Mouse (Mus musculus) mesoderm, embryonic 11.5 days (tissue): ENCODE results near the gene Zdhhc6.

Experiments used
- DNase-seq: peaks from one replicate; pipeline ENCODE4 v3.0.0-alpha.2; 2012; ENCODE audit warnings: low read depth, low spot score

Zdhhc6 gene

DNA sequence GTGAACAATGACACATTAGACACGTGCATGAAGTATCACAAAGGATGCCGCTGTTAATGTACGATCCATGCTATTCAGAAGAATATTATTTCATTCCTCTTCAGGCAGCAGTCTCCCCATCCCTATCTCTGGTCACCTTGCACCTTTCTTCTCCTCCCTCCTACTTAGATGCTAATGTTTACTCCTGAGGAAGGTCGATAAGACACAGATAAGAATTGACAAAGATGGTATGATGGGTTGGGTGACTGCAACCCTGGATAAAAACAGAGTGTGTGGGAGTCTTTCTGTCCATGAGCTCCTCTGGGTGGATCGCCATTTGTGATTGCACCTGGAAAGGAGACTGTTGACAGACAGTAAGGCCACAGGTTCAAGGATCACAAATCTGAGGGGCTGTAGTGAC, 57.3 kb downstream of the Zdhhc6 start:
- no peak for DNase-seq

DNA sequence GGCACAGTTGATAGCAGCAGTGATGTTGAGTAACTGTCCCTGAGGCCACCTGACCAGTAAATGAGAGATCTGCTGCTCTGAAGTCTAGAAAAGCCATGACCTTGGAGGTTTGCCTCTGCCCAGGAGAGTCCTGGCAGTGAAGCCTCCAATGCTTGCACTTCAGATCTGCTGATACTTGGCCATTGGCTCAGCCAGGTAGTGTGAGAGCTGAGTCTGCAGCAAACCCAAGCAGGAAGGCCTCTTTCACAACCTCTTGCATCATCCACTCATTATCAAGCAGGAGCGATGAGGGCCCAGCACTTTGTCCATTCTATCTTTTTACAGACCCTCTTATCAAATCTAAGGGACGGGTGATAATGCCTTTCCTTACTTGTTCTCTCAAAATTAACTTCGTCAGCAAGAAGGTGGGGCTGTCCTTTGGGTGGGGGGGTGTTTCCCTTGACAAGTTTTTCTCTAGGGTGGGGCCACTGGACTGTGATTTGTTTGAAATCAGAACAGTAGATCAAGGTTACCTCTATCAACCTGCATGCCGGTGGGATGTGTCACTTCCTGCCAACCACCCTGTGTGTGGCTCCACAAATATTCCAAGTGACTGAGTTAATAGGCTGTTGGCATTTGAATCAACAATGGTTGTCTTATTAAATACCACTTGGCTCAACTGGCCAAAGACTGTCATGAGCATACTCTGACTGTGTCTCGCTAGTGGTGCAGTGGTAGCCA, 58.0 kb downstream of the Zdhhc6 start:
- DNase-seq = no peak

DNA sequence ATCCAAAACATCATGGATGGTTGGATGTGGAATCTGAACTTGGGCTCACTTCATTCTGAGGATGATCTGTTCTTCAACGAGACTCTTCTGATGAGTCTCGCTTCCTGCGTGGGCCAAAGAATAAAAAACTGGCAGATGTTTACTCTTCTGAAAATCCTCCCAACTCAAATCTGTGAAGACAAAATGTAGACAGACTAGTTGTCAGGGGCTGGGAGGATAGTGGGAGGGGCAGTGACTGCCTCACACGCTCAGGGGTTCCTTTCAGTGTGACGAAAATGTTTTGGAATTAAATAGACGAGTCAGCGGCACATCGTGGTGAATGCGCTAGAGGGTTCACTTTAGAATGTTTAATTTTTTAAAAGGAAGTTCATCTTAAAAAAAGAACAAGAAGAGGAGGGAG, 59.7 kb downstream of the Zdhhc6 start:
- no peak for DNase-seq

DNA sequence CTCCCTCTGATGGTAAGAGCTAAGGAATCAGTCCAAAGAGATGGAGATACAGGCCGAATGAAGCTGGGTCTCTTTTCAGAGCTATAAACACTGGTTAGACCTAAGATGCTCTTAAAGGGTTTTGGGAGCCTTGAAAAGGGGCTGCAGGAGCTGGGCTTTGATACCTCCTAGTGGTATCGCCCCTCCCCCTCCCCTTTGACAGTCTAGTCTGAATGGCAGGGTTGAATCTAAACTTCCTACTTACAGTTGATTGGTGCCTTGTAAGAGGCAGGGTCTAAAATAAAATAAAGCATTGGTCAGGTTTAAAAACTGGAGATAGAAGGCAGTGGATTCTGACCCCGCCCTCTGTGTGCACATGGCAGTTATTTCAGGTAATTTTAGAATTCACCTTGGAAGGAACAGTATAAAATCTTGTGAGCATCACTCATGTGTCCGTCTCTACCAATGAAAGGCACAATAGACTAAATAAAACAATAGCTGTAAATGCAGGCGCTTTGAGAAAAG, 61.3 kb downstream of the Zdhhc6 start:
- peak; percentile 38 for DNase-seq

DNA sequence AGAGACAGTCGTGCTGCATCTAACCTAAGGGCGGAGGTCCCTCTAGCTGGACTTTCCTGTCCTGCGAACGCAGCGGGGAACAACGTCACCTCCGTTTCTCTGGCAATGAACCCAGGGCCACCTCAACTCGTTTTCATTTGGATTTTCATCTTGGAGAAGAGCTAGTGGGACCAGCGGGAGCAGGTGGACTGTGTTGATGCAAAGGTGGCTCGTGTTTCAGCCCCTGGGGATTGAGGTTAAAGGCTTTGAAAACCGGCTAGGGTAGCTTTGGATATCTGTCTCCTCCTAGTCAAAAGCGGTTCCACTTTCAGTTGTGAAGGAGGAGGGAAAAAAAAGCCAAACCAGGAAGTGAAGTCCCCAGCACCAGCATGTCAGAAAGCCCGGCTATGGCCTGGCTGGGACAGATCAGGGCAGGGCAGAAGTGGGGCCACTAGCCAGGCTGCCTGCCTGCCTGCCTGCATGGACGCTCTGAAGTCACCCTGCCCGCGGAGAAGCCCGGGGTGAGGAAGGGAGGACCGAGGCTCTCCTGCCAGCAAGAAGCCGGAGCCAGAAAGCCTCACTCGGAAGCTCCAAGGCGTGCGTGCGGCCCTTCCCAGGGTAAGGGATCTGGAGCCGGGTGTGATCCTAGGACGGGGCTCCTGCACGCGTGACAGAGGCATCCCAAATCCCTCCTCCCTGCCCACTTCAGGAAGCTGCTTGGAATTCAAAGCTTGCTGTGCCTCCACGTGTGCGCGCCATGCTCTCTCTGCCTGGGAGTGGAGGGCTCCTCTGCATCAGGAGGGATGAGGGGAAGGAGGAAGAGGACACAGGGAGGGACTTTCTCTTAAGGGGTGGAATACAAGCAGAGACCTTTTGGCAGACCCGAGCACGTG, 62.0 kb downstream of the Zdhhc6 start:
- peak; percentile 58 for DNase-seq

DNA sequence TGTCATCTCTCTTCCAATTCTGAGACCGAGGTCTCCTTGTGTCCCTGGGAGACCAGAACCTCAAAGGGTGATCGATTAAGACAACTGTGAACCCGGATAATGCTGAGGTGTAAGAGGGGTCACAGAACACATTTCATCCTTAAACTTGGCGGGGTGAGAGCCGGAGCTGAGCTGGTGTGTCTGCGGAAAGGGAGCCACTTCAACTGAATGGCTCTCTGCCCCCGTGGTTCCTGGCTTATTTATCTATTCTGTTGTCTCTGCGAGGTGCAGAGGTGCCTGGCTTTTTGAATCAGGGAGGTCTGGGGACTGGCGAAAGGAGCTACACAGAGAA, 62.6 kb downstream of the Zdhhc6 start:
- no peak for DNase-seq

DNA sequence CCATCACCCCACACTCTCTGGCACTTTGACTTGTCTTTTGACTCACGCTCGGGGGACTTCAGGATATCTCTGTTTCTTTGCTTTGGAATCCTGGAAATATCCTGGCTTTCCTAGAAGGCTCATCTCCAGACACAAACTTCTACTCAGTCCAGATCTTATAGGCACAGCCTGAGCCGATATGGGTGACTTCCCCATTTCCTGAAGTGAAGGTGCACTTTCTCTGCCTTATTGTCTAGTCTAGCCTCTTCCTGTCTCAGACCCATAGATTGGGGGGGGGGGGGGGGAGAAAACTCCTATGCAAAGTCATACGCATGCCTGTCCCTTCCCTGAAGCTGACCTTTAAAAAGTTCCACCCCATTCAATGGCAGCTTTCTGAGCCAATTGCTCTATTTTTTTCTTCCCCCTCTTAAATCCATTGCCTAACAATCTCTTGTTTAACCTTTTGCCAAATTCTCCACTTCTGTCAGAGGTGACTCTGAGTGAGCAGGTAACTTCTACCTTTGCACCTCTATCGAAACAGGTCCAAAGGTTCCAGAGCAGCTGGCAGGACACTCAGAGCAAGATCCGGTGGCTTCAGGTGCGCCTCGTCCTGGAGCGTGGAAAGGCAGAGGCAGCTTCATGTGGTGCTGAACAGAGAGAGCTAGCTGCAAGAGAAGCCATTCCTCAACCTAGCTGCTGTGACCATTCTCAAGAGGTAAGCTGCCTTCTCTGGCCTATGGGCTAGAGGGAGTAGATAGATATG, 64.3 kb downstream of the Zdhhc6 start, which contains the start of gene Acsl5:
Gene Acsl5 (plus strand): TSS at position 556 of the 742 bp plus-strand sequence.
- DNase-seq = no peak

DNA sequence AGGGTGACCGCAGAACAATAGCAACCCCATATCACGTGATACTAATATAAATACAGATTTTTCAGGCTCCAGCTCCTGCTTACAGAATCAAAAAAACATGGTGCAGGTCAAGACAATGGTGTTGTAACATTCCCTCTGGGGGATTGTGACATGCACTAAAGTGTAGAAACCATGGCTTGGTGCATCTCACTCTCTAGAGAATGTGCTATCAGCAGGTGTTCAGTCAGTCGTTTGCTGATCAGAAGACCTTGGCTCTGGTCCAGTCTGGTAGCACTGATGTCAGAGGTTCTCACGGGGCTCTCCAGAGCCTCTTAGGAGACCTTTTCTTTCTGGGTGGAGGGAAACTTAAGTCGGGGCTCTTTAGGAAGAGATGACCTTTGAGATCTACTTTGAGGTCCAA, 65.4 kb downstream of the Zdhhc6 start:
- DNase-seq = no peak

DNA sequence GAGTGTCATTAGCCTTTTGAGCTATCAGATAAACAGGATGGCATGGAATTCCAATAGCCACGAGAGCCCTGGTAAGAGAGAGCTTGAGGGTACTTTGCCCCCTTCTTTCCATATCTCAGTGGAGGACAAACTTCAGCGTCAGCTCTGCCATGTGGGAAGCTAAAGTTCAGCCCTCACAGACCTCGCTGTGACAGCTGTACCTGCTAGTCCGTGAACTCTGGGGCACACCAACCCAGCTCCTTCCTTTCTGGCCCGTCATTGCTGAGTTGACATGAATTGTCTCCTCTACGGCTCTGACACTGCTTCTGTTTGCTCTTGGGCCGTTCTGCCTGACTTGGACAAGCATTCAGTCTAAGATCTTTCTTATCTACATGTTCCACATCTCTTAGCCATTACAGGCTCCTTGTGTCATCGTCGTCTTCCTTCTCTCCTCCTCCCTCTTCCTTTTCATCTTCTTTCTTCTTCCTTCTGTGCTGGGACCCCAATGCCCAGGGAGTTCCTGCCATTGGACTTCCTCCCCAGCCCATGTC, 67.8 kb downstream of the Zdhhc6 start:
- DNase-seq = no peak

DNA sequence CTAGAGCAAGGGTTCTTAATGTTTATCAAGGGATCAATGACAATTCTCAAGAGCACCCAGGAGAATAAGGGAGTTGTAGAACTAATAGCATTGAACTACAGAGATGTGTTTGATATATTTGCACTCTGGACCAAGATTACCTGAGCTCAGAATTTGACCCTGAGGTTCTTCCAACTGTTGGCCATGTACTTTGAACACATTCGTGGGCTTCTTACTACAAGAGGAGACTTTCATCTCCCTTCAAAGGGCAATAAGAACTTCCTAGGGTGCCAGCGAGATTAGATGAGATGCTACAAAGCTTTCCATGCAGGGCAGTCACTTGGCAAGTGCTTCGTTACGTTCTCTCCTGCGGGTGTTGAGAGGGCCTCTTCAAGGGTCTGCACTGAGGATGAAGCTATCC, 68.3 kb downstream of the Zdhhc6 start:
- DNase-seq = no peak

DNA sequence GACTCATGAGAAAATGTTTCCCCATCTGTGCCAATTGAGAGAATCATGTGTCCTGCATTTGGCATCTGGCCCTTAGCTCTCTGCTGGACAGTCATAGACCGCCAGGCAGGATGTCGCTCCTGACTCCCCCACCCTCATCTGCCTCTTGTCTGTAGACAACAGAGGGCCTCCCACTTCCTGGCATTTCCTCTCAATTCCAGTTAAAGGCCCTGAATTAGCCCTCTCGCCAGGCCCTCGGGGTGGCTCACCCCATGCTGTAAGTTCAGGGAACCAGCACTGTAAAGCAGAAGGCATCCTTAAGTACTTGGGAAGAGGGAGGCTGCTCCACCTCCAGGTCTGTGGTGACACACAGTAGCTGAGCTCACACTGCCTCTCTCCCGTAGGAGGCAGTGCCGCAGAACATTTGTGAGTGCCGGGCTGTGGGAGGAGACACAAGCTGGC, 71.0 kb downstream of the Zdhhc6 start:
- DNase-seq = peak; percentile 26

DNA sequence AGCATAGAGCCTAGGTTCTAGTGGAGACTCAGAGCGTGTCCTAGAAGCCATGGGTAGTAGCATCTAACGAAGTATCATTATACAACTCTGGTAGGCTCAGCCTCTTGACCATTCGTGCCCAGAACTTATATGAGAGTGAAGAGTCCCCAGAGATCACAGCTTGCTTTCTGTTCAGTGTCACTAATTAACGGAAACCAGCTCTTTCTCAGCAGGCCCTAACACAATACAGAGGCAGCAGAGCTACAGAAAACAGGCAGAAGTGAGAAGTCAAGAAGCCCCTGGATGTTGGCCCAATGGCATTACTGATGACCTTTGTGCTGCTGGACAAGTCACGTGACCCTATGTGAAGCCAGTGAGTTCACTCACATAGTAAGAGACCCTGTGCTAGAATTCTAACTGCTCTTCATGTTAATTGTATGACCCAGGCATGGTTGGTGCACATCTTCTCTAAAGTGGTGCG, 74.6 kb downstream of the Zdhhc6 start, which contains the start of gene Gucy2g:
Gene Gucy2g (minus strand): TSS at position 51 of the 460 bp plus-strand sequence.
- DNase-seq = no peak

DNA sequence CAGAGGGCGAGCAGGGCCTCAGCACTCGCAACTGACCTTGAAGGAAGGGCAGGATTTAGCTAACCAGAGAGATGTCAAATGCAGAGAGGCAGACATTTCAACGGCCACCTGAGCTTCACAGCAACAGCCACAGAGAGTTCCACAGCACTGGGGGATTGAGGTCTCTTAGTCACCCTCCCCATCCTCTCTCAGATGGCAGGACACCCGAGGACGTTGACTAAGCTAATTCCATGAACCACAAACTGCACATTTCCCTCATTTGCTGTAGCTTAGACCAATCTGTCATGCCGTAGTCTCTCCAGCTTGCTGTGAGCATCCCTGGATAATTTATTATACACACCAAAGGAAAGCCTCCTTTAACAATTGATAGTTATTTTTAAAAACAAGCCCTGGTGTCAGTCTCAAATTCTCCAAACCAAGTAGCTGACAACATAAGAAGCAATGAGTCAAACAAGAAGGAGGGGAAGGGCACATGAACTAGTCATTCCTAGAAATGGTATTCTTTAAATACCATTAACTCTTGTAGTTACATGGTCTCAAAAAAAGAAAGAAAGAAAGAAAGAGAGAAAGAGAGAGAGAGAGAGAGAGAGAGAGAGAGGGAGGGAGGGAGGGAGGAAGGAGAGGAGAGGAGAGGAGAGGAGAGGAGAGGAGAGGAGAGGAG, 75.9 kb downstream of the Zdhhc6 start:
- DNase-seq = no peak

DNA sequence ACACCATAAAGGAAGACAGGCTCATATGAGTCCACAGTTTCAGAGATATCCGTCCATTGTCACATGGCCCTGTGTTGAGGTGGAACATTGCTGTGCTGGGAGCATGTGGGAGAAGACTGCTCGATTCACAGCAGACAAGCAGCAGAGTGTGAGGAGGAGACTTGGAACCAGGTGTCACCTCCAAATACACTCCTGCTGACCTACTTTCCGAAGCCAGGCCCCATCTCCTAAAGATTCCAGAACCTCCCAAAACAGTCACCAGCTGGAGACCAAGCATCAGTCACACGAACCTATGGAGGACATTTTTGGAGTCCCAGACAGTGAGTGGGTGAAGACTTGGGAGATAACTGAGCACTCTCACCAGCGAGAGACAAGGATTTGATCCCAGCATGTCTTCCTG, 79.3 kb downstream of the Zdhhc6 start:
- DNase-seq = no peak

DNA sequence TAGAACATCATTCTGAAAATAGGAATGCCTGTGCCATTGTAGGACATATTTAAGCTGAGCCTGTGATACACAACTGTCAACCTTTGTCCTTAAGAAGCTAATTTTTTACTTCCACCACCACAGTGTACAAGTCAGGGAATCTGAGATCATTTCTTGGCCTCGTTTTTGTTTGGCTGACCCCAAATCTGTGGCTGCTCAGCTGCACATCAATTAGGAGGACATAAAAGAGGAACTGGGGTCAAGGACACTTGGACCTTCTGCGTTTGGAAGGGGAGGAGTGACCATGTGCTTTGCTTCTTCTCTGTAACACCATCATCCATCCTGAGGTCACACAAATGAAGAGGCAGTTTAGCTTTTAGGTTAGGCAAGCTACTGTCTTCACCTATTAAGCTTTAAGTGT, 79.8 kb downstream of the Zdhhc6 start:
- no peak for DNase-seq

DNA sequence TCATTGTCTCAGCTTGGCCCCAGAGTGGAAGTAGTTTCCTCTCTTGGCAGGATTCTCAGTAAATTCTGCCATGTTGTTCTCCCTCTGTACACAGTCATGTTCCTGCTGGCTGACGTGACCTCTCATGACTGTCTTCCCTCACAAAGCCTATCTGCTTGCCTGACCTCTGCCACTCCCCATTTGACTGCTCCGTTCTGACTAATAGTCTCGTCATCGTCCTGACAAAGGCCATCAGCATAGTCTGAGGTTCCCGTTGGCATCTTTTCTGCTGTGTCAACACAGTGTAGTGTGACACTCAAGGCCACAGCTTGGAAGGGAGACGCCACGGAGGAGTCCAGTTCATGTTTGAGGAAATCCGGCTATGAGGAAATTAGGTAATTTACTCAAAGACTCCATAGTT, 83.7 kb downstream of the Zdhhc6 start:
- DNase-seq = no peak

DNA sequence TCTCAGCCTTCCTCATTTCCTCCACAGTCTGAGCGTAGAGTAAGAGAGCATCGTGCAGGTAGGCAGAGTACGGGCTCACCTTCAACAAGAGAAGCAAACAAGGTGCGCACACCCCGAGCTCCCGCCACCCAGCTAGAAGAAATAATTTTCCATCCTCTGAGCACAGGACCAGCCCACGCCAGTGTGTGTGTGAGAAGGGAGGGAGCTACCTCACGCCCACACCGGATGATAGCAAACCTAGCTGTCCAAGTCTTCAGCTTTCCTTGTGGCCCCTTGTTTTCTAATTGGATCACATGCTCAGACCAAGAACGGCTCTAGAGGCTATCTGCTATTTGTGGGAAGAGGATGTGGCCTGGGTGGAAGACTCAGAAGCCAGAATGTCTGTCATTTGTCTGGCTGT, 84.8 kb downstream of the Zdhhc6 start:
- no peak for DNase-seq

DNA sequence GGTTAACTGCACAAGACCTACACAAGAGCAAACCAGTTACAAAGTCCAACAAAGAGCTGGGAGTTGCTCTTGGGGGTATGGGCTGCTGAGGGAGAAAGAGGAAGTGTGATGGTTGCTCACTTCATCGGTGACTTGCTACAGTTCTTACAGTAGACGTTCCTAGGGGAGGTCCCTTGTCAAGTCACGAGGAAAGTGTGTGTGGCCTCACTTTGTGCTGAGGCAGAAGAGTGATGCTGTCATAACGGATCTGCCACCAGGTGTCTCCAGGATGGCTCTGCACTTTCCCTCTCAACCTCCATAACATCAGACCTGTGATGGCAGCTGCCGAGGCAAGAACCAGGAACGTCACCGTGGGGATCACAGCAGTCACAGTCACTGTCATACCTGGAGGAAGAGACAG, 88.7 kb downstream of the Zdhhc6 start:
- DNase-seq = no peak

DNA sequence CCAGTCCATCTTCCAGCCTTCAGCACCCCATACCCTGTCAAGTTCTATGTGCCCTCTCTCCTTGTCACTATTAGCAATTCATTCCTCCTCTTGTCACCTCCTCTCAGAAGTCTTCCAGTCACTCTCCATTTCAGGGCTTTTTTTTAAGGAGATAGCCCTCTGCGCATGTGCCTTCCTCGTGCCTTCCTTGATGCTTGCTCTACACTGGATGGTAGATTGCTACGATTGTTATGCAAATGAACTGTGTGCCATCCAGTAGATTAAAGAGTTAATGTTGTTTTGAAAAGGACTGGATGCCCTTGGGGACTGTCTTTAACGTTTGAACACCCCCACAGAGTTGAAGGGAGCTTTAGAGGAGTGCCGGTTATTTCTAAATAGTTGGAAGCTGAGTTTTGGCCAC, 89.2 kb downstream of the Zdhhc6 start:
- no peak for DNase-seq

DNA sequence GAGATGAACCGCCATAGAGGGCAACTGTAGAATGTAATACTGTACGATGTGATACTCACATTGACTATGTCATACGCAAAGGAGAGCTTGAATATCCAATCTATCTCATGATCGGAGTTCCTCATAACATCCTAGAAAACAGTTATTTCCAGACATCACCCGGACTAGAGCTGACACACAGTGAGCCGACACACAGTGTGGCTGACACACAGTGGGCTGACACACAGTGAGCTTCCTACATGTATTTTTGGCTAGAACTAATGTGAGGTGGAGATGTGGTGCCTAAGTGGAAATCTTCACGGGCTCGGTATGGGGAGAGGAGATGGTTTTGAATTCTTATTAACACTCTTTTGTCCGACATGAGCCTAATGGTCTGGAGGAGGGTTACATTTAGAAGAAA, 93.6 kb downstream of the Zdhhc6 start:
- DNase-seq = no peak
